Mouse (Mus musculus) C2C12 (cell line): Measurements from ENCODE around the gene Cfap70.

ENCODE experiments used
- CEBPB ChIP-seq: IDR thresholded peaks from one replicate; pipeline ENCODE4 v1.6.1; 2011; ENCODE audit warnings: low read depth, mild to moderate bottlenecking, control low read depth, moderate library complexity
- CTCF ChIP-seq: IDR thresholded peaks from one replicate; pipeline ENCODE4 v1.5.1; 2011; ENCODE audit not compliant: control insufficient read depth, insufficient read depth, insufficient read length
- MAX ChIP-seq: IDR thresholded peaks from one replicate; pipeline ENCODE4 v1.6.1; 2011; ENCODE audit warnings: mild to moderate bottlenecking, control low read depth
- MYOD1 ChIP-seq: IDR thresholded peaks from one replicate; pipeline ENCODE4 v1.6.1; 2011; ENCODE audit warnings: low read depth; ENCODE audit not compliant: control insufficient read depth, insufficient read length
- MYOG ChIP-seq: IDR thresholded peaks from one replicate; pipeline ENCODE4 v1.6.1; 2011; ENCODE audit not compliant: control insufficient read depth, insufficient read length; ENCODE audit errors: extremely low read depth
- USF1 ChIP-seq: IDR thresholded peaks from one replicate; pipeline ENCODE4 v1.6.1; 2011; ENCODE audit warnings: low read depth, mild to moderate bottlenecking, control low read depth, moderate library complexity

- TF ChIP-seq MAX (no peak), CTCF (no peak), USF1 (no peak), MYOG (no peak), MYOD1 (no peak), CEBPB (no peak)
These were observed 29.8 kb downstream of the Cfap70 start for GRCm38 (mm10) chr14:20422257-20422656.
